Mouse (Mus musculus) CD4-positive helper T cell, adult 2 months (primary cell): ENCODE measurements around the gene Myh3.
A peak's percentile ranks its signal among the peaks of the same experiment; 100 is the strongest.

Source experiments
- DNase-seq: peaks from one replicate; pipeline ENCODE4 v3.0.0-alpha.2; 2012; ENCODE audit warnings: low read depth, missing footprints, low spot score

The Myh3 gene

GRCm38 (mm10) chr11:67078000-67078399, at the start of gene Myh3:
Myh3 (plus strand) TSS chr11:67078300.
- no peak for DNase-seq

- no peak for DNase-seq
Observed at GRCm38 (mm10) chr11:67030904-67031602, 47.0 kb upstream of the Myh3 start.

DNA sequence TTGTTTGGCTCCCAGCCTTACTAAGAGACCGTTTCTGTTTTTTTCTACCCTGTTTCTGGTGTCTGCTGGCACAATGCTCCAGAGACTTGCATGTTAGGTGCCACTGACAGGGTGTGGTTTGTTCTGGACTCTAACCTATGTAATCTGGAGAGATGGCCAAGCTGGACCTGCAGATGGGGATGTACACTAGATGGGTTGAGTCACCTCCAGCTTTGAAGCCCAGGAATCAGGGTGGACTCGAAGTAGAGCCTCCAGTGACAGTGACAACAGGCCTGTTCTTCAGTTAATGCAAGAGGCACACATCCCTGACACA, 46.5 kb upstream of the Myh3 start:
- DNase-seq: no peak

DNA sequence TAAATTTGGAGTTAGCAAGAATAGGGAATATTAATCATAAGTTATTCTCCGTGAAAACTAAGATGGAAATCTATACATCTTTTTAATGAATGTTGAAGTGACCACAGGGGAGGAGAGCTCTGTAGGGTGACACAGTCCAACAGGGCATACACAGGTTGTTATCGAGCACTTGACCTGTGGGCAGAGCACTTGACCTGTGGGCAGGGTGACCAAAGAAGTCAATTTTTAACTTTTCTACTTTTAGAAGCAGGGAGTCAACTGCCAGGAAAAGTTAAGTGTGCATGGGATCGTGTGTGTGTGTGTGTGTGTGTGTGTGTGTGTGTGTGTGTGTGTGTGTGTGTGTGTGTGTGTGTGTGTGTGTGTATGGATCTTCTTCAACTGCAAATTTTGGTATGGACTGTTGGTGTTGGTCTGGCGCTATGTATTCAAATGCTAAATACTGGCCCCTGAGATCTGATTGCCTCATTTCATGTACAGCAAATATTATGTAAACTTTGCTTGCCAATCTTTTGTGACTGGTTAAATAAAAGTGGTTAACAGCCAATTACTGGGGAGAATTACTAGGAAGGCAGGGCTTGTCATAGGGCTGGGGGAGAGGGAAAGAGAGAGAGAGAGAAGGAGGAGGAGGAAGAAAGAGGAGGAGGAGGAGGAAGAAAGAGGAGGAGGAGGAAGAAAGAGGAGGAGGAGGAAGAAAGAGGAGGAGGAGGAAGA, 43.2 kb upstream of the Myh3 start:
- DNase-seq: no peak

GRCm38 (mm10) chr11:67036229-67036628, 41.9 kb upstream of the Myh3 start:
- DNase-seq: no peak

- no peak for DNase-seq
Observed at GRCm38 (mm10) chr11:67036892-67037291, 41.2 kb upstream of the Myh3 start.

DNA sequence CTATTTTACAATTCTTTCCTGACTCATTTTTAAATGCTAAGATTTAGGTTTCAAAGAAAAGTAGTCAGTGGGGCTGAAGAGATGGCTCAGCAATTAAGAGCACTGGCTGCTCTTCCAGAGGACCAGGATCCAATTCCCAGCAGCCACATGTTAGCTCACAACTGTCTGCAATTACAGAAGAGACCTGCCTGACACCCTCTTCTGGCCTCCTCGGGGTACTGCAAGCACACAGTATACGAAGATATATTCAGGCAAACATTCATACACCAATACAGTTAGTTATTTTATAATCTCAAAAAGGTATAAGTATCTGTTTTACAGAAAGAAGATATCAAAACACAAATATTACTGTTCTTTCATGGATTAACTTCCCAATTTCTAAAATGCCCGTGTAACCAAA, 38.3 kb upstream of the Myh3 start:
- DNase-seq: no peak

- DNase-seq: no peak
Observed at GRCm38 (mm10) chr11:67040483-67040882, 37.6 kb upstream of the Myh3 start.

- DNase-seq: no peak
Observed at GRCm38 (mm10) chr11:67043007-67043406, 35.1 kb upstream of the Myh3 start.

DNA sequence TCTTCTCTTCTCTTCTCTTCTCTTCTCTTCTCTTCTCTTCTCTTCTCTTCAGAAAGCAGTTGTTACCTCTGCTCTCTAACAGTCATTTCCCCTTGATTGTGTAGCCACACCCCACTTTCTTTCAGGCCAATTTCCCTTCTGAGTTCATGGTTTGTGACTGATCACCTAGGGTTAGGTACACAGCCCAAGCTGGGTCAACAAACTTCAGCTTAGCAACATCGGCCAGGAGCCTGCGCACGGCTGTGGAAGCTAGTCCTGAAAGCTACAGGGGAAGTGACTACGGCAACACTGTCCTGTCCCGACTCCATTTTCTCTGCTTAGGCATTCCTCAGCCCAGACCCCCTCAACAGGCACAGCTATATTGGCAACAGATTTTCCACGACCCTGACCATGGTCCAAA, 33.1 kb upstream of the Myh3 start:
- DNase-seq: no peak

DNA sequence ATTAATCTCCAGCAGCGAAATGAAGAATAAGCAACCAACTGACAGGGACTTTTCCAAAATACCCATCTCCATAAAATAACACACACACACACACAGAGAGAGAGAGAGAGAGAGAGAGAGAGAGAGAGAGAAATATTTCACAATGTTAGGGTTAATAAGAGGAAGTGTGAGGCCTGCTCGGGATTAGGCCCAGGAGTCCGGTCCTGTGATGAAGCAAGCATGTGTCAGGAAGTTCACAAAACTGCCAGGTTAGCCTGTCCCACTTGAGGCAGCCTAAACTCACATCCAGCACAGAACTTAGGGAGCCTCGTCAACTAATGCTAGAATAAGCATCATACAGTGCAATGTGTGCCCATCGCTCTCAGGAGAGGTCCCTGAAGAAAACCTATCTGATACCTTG, 30.9 kb upstream of the Myh3 start:
- no peak for DNase-seq

DNA sequence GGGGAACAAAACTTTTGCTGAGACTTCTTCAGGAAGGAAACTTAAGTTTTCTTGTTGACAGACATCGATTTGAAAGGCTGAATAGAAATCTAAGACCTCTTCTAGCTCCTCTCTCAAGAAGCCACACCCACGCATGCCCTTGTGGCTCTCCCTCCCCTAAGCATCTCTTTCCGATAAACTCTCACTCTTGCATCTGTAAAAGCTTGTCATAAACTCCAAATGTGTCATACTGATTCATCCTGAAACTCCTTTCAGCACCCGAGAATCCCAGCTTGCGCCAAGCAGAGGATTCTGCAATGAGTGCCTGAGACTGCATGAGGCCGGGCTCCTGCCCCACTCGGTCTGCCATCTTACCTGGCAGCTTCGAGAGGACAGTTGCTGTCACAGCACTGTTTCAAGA, 29.6 kb upstream of the Myh3 start:
- peak; percentile 72 for DNase-seq

- DNase-seq: peak; percentile 34
Observed at GRCm38 (mm10) chr11:67049256-67049655, 28.8 kb upstream of the Myh3 start.

- peak; percentile 29 for DNase-seq
Observed at GRCm38 (mm10) chr11:67051676-67052320, 26.3 kb upstream of the Myh3 start.

GRCm38 (mm10) chr11:67052321-67052952, 25.7 kb upstream of the Myh3 start, which contains the start of the genes Adprm and Sco1:
Adprm (minus strand) TSS chr11:67052594.
Sco1 (plus strand) TSS chr11:67052670.
- DNase-seq: peak; percentile 90

DNA sequence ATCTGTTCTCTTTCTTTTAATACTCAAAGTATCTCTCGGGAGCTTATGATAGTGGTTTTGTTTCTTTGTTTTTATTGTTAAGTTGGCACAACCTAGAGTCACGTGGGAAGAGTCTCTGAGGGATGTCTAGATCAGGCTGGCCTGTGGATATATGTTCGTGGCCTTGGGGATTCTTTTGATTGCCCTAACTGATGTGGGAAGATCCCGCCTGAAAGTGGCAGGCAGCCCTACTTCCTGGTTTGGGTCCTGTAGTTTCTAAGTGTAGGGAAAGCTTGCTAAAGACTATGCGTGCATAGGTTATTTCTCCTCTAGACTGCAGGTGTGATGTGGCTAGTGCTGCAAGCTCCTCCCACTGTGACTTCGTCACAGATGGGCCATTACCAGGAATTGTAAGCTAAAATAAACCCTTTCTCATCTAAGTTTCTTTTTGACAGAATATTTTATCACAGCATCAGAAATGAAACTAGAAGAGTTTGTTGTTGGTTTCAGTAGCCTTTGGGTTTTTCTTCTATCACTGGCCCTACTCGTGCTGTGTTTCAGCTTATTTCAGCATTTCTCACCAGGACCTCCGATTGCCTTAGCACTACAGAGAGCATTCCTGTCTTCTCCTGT, 23.2 kb upstream of the Myh3 start:
- peak; percentile 23 for DNase-seq

- DNase-seq: no peak
Observed at GRCm38 (mm10) chr11:67061311-67061710, 16.8 kb upstream of the Myh3 start.

DNA sequence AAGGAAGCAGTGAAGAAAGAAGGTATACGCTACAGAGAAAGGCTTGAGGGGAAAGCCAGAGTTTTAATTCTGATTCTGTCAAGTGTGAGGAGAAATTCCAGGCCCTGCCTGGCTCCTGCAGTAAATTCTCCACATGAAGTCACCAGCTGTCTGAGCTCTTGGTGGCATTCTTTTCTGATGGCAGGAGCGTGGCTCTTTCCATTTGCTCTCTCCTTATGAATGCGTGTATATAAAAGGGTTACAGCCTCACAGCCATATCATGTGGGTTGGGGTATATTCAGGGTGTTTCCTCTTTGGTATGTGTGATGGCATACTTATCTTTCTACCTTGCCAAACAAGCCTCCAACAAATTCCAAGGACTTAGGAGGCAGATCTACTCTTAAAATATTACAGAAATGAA, 15.4 kb upstream of the Myh3 start:
- DNase-seq: no peak

DNA sequence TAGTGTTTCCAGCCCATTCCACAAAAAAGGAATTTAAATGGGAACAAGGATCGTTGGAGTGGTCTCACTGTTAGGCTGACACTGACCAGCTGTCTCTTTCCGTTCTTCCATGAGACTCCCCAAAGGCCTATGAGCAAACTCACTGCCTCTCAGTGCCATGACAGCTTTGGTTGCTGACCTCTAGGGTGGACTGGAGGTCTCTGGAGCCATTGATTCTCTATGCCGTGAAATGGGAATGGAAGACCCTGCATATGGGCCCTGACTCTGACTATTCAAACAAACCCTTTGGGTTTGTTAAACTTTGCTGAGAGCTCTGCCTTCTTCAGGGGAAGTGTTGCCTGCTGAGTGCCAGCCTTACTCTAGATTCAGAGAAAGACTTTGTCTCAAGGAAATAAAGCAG, 10.4 kb upstream of the Myh3 start:
- no peak for DNase-seq

- no peak for DNase-seq
Observed at GRCm38 (mm10) chr11:67072615-67073130, 5.4 kb upstream of the Myh3 start.

GRCm38 (mm10) chr11:67075036-67075435, 3.1 kb upstream of the Myh3 start:
- no peak for DNase-seq

DNA sequence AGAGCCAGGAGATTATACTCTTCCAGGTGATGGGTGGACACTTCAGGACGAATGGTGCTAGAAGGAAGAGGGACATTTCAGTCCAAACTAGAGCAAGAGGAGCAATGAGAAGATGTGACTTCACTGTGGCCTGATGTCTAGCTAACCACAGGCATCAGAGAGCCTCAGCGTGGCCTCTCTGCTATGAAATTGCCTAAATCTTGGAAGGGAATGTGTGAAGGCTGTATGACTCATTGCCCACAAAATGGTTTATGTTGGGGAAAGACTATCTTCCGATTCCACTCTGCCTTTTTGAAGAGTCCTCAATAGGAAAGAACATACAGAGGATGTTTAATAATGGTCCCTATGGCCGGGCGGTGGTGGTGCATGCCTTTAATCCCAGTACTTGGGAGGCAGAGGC, 1.3 kb upstream of the Myh3 start:
- no peak for DNase-seq
